Mouse (Mus musculus) embryonic facial prominence, embryonic 11.5 days (tissue): ENCODE data around the gene Cdk18. TPM values are rescaled to one million over a fixed set of nuclear protein-coding genes. Genes with fewer than 3 reads are reported as not detected.

ENCODE experiments used
- ATAC-seq: fragments of 200-750 bp; cut with Nextera tagmentation; replicated peaks from 2 replicates; pipeline ENCODE4 v1.8.0; 2017; ENCODE audit warnings: low read depth; ENCODE audit not compliant: insufficient number of reproducible peaks, low FRiP score, low TSS enrichment
- DNase-seq: peaks from one replicate; pipeline ENCODE4 v3.0.0-alpha.2; 2015; ENCODE audit warnings: low spot score
- H3K27ac ChIP-seq: fragments of 300-500 bp; sonication (generic); replicated peaks from 2 replicates; pipeline ENCODE4 v1.5.1; 2014; ENCODE audit warnings: mild to moderate bottlenecking, low read depth, low read length, control low read depth
- H3K27me3 ChIP-seq: fragments of 300-500 bp; sonication (generic); 2 replicates; pipeline ENCODE4 v1.6.1; 2014; ENCODE audit warnings: mild to moderate bottlenecking, low read length, moderate library complexity, mixed read lengths; ENCODE audit not compliant: control insufficient read depth, insufficient read depth
- H3K36me3 ChIP-seq: fragments of 300-500 bp; sonication (generic); replicated peaks from 2 replicates; pipeline ENCODE4 v1.6.1; 2014; ENCODE audit warnings: low read depth, mild to moderate bottlenecking, low read length, moderate library complexity, mixed read lengths; ENCODE audit not compliant: control insufficient read depth, insufficient read depth
- H3K4me1 ChIP-seq: fragments of 300-500 bp; sonication (generic); 2 replicates; pipeline ENCODE4 v1.6.1; 2014; ENCODE audit warnings: low read length, mixed read lengths; ENCODE audit not compliant: control insufficient read depth, insufficient read depth
- H3K4me2 ChIP-seq: fragments of 300-500 bp; sonication (generic); 2 replicates; pipeline ENCODE4 v1.6.1; 2014; ENCODE audit warnings: low read depth, mild to moderate bottlenecking, control low read depth, low read length, moderate library complexity
- H3K4me3 ChIP-seq: fragments of 300-500 bp; sonication (generic); 2 replicates; pipeline ENCODE4 v1.5.1; 2014; ENCODE audit warnings: low read depth, low read length, control low read depth
- H3K9ac ChIP-seq: fragments of 300-500 bp; sonication (generic); replicated peaks from 2 replicates; pipeline ENCODE4 v1.6.1; 2014; ENCODE audit warnings: mild to moderate bottlenecking, control low read depth, low read length
- H3K9me3 ChIP-seq: fragments of 300-500 bp; sonication (generic); replicated peaks from 2 replicates; pipeline ENCODE4 v1.6.1; 2016; ENCODE audit warnings: mild to moderate bottlenecking, low read length, inconsistent platforms, mixed read lengths; ENCODE audit not compliant: control insufficient read depth
- WGBS: fragments of 180-500 bp; shearing (Covaris S2); extraction: QIAGEN DNeasy Blood & Tissue Kit; methylation state at CpG from one replicate; pipeline ENCODE4 v1.1.7; 2014; 5-methylcytosine and 5-hydroxymethylcytosine counted together
- polyA plus RNA-seq: library from polyadenylated mRNA; unstranded; fragments of >200 nt; fragmentation: Nextera tagmentation; extraction: Ambion mirVana; gene quantifications from 2 replicates; pipeline ENCODE4 v1.2.1, GENCODE M21; 2014

Cdk18 gene
- polyA plus RNA-seq, 1 experiment from 2014 or later: 1.6 TPM

- H3K4me3 ChIP-seq: no peak overlapping the region
- no peak overlapping the region for H3K9ac ChIP-seq
- DNase-seq (no peak), ATAC-seq (no peak)
- no peak overlapping the region for H3K27ac ChIP-seq
- no peaks in the 10 kb centered on the region for H3K36me3 ChIP-seq
- 80% methylated on average over 6 of the region's 6 CpGs for WGBS
- H3K27me3 ChIP-seq: no peaks in the 10 kb centered on the region
- no peaks in the 10 kb centered on the region for H3K9me3 ChIP-seq
- H3K4me2 ChIP-seq: no peak overlapping the region
- no peaks in the 10 kb centered on the region for H3K4me1 ChIP-seq
Measured at GRCm38 (mm10) chr1:132089767-132090166, 49.7 kb downstream of the Cdk18 start.

GRCm38 (mm10) chr1:132088181-132088671 is 51.3 kb downstream of the Cdk18 start:
- no peak for ATAC-seq
- no peak for DNase-seq
- Histone ChIP-seq H3K9ac (no peak overlapping the region), H3K4me3 (no peak overlapping the region), H3K27ac (no peak overlapping the region), H3K9me3 (no peaks in the 10 kb centered on the region), H3K4me1 (no peaks in the 10 kb centered on the region), H3K4me2 (no peak overlapping the region), H3K36me3 (no peaks in the 10 kb centered on the region), H3K27me3 (no peaks in the 10 kb centered on the region)
- WGBS: 76% methylated on average over 5 of the region's 5 CpGs

- Histone ChIP-seq H3K4me2 (no peak overlapping the region), H3K9me3 (no peaks in the 10 kb centered on the region), H3K27me3 (no peaks in the 10 kb centered on the region), H3K4me1 (no peaks in the 10 kb centered on the region), H3K4me3 (no peak overlapping the region), H3K36me3 (no peaks in the 10 kb centered on the region), H3K9ac (no peak overlapping the region), H3K27ac (no peak overlapping the region)
- DNase-seq (no peak), ATAC-seq (no peak)
- 71% methylated on average over 7 of the region's 7 CpGs for WGBS
Measured at GRCm38 (mm10) chr1:132085181-132086049, 54.1 kb downstream of the Cdk18 start.

GRCm38 (mm10) chr1:132078413-132078812 is 61.1 kb downstream of the Cdk18 start:
- H3K27me3 ChIP-seq: no peaks in the 10 kb centered on the region
- no peak overlapping the region for H3K9ac ChIP-seq
- no peak for ATAC-seq
- H3K9me3 ChIP-seq: no peaks in the 10 kb centered on the region
- no peak for DNase-seq
- H3K4me1 ChIP-seq: no peaks in the 10 kb centered on the region
- H3K4me3 ChIP-seq: no peak overlapping the region
- no peak overlapping the region for H3K4me2 ChIP-seq
- no peaks in the 10 kb centered on the region for H3K36me3 ChIP-seq
- H3K27ac ChIP-seq: no peak overlapping the region
- WGBS: 87% methylated on average over 2 of the region's 2 CpGs

- H3K4me2 ChIP-seq: no peak overlapping the region
- H3K27me3 ChIP-seq: no peaks in the 10 kb centered on the region
- H3K4me1 ChIP-seq: no peaks in the 10 kb centered on the region
- no peak overlapping the region for H3K4me3 ChIP-seq
- ATAC-seq (no peak), DNase-seq (no peak)
- H3K27ac ChIP-seq: no peak overlapping the region
- no peak overlapping the region for H3K9ac ChIP-seq
- H3K36me3 ChIP-seq: no peaks in the 10 kb centered on the region
- no peaks in the 10 kb centered on the region for H3K9me3 ChIP-seq
- 86% methylated on average over 10 of the region's 10 CpGs for WGBS
Measured at GRCm38 (mm10) chr1:132075576-132075975, 63.9 kb downstream of the Cdk18 start.

- WGBS: 77% methylated on average over 3 of the region's 3 CpGs
- ATAC-seq (no peak), DNase-seq (no peak)
- Histone ChIP-seq H3K9me3 (no peaks in the 10 kb centered on the region), H3K36me3 (no peaks in the 10 kb centered on the region), H3K4me2 (no peak overlapping the region), H3K27ac (no peak overlapping the region), H3K27me3 (peaks cover 24% of the 10 kb centered on the region), H3K4me3 (no peak overlapping the region), H3K4me1 (peaks cover 3% of the 10 kb centered on the region), H3K9ac (no peak overlapping the region)
Measured at GRCm38 (mm10) chr1:132070659-132071058, 68.8 kb downstream of the Cdk18 start.

GRCm38 (mm10) chr1:132069436-132069835 is 70.0 kb downstream of the Cdk18 start:
- Histone ChIP-seq H3K4me3 (no peak overlapping the region), H3K36me3 (no peaks in the 10 kb centered on the region), H3K4me2 (no peak overlapping the region), H3K4me1 (peaks cover 3% of the 10 kb centered on the region), H3K27ac (no peak overlapping the region), H3K27me3 (peaks cover 24% of the 10 kb centered on the region), H3K9me3 (no peaks in the 10 kb centered on the region), H3K9ac (no peak overlapping the region)
- 83% methylated on average over 8 of the region's 8 CpGs for WGBS
- DNase-seq (no peak), ATAC-seq (no peak)
